Mouse (Mus musculus) bone marrow, adult 2 months (tissue): Measurements from ENCODE around the gene Abcc6. TPM values are rescaled to one million over a fixed set of nuclear protein-coding genes. Genes with fewer than 3 reads are reported as not detected.

Experiments used
- H3K27ac ChIP-seq: fragments of 200-500 bp; 2 replicates; pipeline ENCODE4 v1.5.1; 2012; ENCODE audit warnings: low read depth, mild to moderate bottlenecking, control low read depth, inconsistent platforms, low read length; ENCODE audit not compliant: control insufficient read depth, poor library complexity, insufficient read depth
- H3K4me1 ChIP-seq: fragments of 200-500 bp; 2 replicates; pipeline ENCODE4 v1.6.1; 2011; ENCODE audit warnings: low read length; ENCODE audit not compliant: control insufficient read depth, insufficient read depth
- H3K4me3 ChIP-seq: fragments of 200-500 bp; replicated peaks from 2 replicates; pipeline ENCODE3; 2011; ENCODE audit warnings: mild to moderate bottlenecking, low read depth, low read length, control low read depth; ENCODE audit not compliant: control insufficient read depth
- CTCF ChIP-seq: fragments of 200-500 bp; IDR thresholded peaks from 2 replicates; pipeline ENCODE4 v1.5.1; 2011; ENCODE audit warnings: low read length, control low read depth; ENCODE audit not compliant: control insufficient read depth, insufficient read depth
- POLR2A ChIP-seq: fragments of 200-500 bp; IDR thresholded peaks from 2 replicates; pipeline ENCODE4 v1.6.1; 2011; ENCODE audit warnings: low read depth, mild to moderate bottlenecking, control low read depth, low read length, borderline replicate concordance; ENCODE audit not compliant: control insufficient read depth
- WGBS: fragments of 180-500 bp; shearing (Covaris S2); methylation state at CpG from one replicate; pipeline ENCODE4 v1.1.7; 2018; 5-methylcytosine and 5-hydroxymethylcytosine counted together
- polyA plus RNA-seq: library from polyadenylated mRNA; stranded (reverse); fragments of >200 nt; gene quantifications from 2 replicates; pipeline ENCODE4 v1.2.4, GENCODE M21; 2011; ENCODE audit warnings: low replicate concordance; ENCODE audit not compliant: missing spikeins, insufficient read depth, insufficient read length

Gene Abcc6
- 1.1 and 1.3 TPM in 2 replicates for polyA plus RNA-seq

- Histone ChIP-seq H3K27ac (no peak within 1 kb of the TSS), H3K4me1 (peaks cover 3% of the 10 kb centered on the region; the same call in 1 of the 2 replicates), H3K4me3 (no peak within 1 kb of the TSS)
- 53% methylated on average over 11 of the region's 11 CpGs for WGBS
- TF ChIP-seq POLR2A: no peak
- TF ChIP-seq CTCF: no peak
Measured at GRCm38 (mm10) chr7:46030145-46030488, at the start of gene Abcc6. Abcc6 (minus strand) TSS chr7:46030302.

GRCm38 (mm10) chr7:46077675-46078074 is 47.6 kb upstream of the Abcc6 start:
- TF ChIP-seq POLR2A (no peak), CTCF (no peak)
- no peak overlapping the region for H3K27ac ChIP-seq
- H3K4me1 ChIP-seq: no peaks in the 10 kb centered on the region
- no peak overlapping the region for H3K4me3 ChIP-seq
- 85% methylated on average over 12 of the region's 12 CpGs for WGBS

- no peaks in the 10 kb centered on the region for H3K4me1 ChIP-seq
- WGBS: 76% methylated on average over 7 of the region's 7 CpGs
- no peak overlapping the region for H3K27ac ChIP-seq
- TF ChIP-seq CTCF (no peak), POLR2A (no peak)
- H3K4me3 ChIP-seq: no peak overlapping the region
Measured at GRCm38 (mm10) chr7:46076844-46077243, 46.7 kb upstream of the Abcc6 start.

GRCm38 (mm10) chr7:46068831-46069230 is 38.7 kb upstream of the Abcc6 start:
- Histone ChIP-seq H3K4me3 (no peak overlapping the region), H3K4me1 (no peaks in the 10 kb centered on the region), H3K27ac (no peak overlapping the region)
- TF ChIP-seq CTCF (no peak), POLR2A (no peak)
- WGBS: 86% methylated on average over 8 of the region's 8 CpGs

- Histone ChIP-seq H3K4me1 (no peaks in the 10 kb centered on the region; the same call in 1 of the 2 replicates), H3K4me3 (no peak overlapping the region), H3K27ac (no peak overlapping the region)
- no peak for TF ChIP-seq POLR2A
- no peak for TF ChIP-seq CTCF
- WGBS: 95% methylated on average over 6 of the region's 6 CpGs
Measured at GRCm38 (mm10) chr7:46063296-46063695, 33.2 kb upstream of the Abcc6 start.

- Histone ChIP-seq H3K4me1 (no peaks in the 10 kb centered on the region; the same call in 1 of the 2 replicates), H3K4me3 (no peak overlapping the region), H3K27ac (no peak overlapping the region)
- no peak for TF ChIP-seq POLR2A
- no peak for TF ChIP-seq CTCF
- 90% methylated on average over 16 of the region's 16 CpGs for WGBS
Measured at GRCm38 (mm10) chr7:46061614-46062013, 31.5 kb upstream of the Abcc6 start.

DNA sequence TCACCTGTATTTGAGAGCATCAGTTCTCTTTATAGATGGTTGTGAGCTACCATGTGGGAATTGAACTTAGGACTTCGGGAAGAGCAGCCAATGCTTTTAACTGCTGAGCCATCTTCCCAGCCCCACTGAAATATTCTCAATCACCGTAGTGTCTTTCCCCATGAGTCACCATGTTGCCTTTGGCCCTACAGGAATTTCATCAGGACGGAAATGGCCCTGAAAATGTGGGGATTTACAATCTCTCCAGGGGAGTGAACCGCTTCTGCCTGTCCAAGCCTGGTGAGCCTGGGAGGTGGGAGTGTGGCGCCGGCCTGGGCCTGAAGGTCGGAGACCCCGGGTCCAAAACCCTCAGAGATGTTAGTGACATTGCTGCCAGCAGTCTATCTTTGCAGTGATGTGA is 30.6 kb upstream of the Abcc6 start:
- WGBS: 92% methylated on average over 8 of the region's 8 CpGs
- H3K4me1 ChIP-seq: no peaks in the 10 kb centered on the region; the same call in 1 of the 2 replicates
- no peak overlapping the region for H3K4me3 ChIP-seq
- no peak overlapping the region for H3K27ac ChIP-seq
- TF ChIP-seq POLR2A: no peak

DNA sequence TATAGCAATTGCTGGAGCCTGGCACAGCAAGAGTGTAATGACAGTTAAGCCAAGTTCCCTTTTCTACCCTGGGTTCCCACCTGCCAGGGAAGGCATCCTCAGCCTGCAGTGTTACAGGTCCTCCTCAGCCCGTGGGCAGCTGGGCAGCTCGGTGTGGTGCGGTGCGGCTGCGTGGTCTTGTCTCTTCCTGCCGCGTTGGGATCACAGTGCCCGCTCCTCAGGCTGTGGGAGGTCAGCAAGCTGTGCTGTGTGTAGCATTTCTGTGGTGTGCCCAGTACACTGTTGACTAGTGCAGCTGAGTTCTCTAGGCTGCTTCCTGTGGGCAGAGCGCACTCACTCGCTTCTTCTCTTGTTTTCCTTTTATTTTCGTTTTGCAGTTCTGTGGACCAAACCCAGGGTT is 28.8 kb upstream of the Abcc6 start:
- Histone ChIP-seq H3K27ac (peak overlapping the region; percentile 80), H3K4me3 (peak overlapping the region; percentile 77), H3K4me1 (no peaks in the 10 kb centered on the region; the same call in 1 of the 2 replicates)
- TF ChIP-seq POLR2A (peak; percentile 62; the same call in 1 of the 2 replicates), CTCF (no peak)
- 15% methylated on average over 11 of the region's 11 CpGs for WGBS

DNA sequence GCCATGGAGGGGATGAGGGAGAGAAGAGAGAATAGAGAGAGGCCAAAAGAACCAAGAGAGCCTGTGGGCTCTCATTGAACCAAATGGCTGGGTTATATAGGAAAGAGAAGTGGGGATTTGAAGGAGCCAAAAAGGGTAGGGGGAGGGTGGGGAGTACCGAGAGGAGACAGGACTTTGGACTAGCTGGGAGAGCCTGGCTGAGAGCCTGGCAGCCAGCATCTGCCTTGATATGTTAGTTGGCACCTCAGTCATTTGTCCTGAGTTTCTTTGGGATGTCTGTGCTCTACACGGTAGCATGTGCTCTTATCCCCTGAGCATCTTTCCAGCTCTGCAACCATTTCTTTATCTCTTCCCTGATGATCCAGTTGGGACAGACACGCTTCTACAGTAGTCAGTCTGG is 23.5 kb upstream of the Abcc6 start:
- Histone ChIP-seq H3K4me1 (no peaks in the 10 kb centered on the region; the same call in 1 of the 2 replicates), H3K4me3 (no peak overlapping the region), H3K27ac (no peak overlapping the region)
- no peak for TF ChIP-seq CTCF
- TF ChIP-seq POLR2A: no peak
- WGBS: 86% methylated on average over 3 of the region's 3 CpGs
